Mouse (Mus musculus): Measurements from ENCODE around the gene Gm8300. TPM values are rescaled to one million over a fixed set of nuclear protein-coding genes. Genes with fewer than 3 reads are reported as not detected.
"Not testable (repeated sequence)": the region's sequence is repeated elsewhere in the genome, so short reads cannot be mapped to it uniquely, and the experiment has no call there.

Gene Gm8300
- polyA plus RNA-seq, 1 experiment from 2014 or later: not detected

DNA sequence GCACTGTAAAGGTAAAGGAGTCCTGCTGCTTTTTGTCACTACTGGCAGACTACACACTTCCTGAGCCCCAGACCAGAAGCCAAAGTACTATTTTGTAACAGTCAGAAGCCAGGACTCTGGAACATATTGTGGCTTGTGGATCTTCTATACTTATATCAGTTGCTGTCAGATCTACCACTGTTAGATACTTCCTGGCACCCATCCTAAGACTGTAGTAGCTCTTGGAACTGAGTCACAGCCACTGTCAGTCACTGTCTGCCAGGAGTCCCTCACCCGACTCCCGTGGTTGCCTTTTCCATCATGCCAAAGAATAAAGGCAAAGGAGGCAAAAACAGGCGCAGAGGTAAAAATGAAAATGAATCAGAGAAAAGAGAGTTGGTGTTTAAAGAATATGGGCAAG is 19.7 kb upstream of the Gm8300 start, which contains the start of gene Gm5788:
Gene Gm5788 (plus strand): TSS at position 301 of the 400 bp plus-strand sequence.
- H3K4me2 ChIP-seq (ENCODE audit: low read depth, low read length); H3K27ac ChIP-seq (ENCODE audit: low read length); H3K9ac ChIP-seq (ENCODE audit: low read length); H3K4me3 ChIP-seq (ENCODE audit: low read length); ATAC-seq (replicated peaks; ENCODE audit: extremely low read depth, insufficient read depth, low FRiP score); H3K36me3 ChIP-seq (ENCODE audit: control insufficient read depth, insufficient read depth); H3K9me3 ChIP-seq (replicated peaks; ENCODE audit: control insufficient read depth, low read length); H3K27me3 ChIP-seq (ENCODE audit: control insufficient read depth, insufficient read depth, low read length); H3K4me1 ChIP-seq (ENCODE audit: control insufficient read depth, insufficient read depth, low read length): not testable (repeated sequence)
- WGBS: 79% methylated on average over 3 of the region's 3 CpGs

DNA sequence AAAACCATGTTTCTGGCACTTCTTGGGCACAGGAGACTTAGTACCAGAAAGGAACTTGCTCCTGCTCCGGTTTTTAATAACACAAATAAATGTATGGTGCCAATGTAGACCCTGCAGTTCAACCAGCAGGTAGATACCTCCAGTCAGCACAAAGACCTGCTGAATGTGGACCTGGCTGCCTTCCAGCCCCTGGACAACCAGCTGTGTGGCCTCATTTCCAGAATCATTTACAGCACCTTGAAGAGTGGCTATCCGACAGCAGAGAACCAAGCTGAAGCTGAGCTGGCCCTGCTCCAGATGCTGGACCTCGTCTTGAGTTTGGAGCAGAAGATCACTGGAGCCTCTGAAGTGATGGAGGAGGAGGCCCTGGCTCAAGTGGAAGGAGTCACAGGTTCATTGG is 5.5 kb downstream of the Gm8300 start:
- not testable (repeated sequence) for ATAC-seq (replicated peaks; ENCODE audit: extremely low read depth, insufficient read depth, low FRiP score); H3K4me3 ChIP-seq (ENCODE audit: low read length); H3K27me3 ChIP-seq (ENCODE audit: control insufficient read depth, insufficient read depth, low read length); H3K9ac ChIP-seq (ENCODE audit: low read length); H3K4me2 ChIP-seq (ENCODE audit: low read depth, low read length); H3K27ac ChIP-seq (ENCODE audit: low read length); H3K9me3 ChIP-seq (replicated peaks; ENCODE audit: control insufficient read depth, low read length); H3K36me3 ChIP-seq (ENCODE audit: control insufficient read depth, insufficient read depth); H3K4me1 ChIP-seq (ENCODE audit: control insufficient read depth, insufficient read depth, low read length)
- 46% methylated on average over 3 of the region's 3 CpGs for WGBS

DNA sequence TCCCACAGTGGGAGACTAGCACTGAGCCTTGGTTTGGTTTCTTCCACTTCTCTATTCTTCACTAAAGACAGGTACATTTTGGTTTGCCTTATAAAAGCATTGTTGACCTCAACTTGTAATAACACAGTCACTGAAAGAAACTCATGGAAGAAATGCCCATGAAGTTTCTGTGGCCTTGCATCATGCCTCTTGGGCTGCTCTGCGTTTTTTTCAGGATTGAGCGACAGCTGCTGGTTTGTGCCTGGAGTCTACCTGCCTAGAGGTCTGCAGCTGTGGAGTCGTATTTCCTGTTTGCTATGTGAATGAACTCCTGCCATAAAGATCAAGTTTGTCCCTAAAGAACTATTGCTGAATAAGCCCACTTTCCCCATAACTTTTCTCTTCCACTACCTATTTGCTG is 29.8 kb downstream of the Gm8300 start:
- no peak overlapping the region for H3K4me2 ChIP-seq (ENCODE audit: low read depth, low read length)
- no peaks in the 10 kb centered on the region for H3K4me1 ChIP-seq (ENCODE audit: control insufficient read depth, insufficient read depth, low read length)
- H3K9me3 ChIP-seq (replicated peaks; ENCODE audit: control insufficient read depth, low read length): no peaks in the 10 kb centered on the region
- H3K27me3 ChIP-seq (ENCODE audit: control insufficient read depth, insufficient read depth, low read length): no peaks in the 10 kb centered on the region
- H3K4me3 ChIP-seq (ENCODE audit: low read length): no peak overlapping the region
- no peak overlapping the region for H3K9ac ChIP-seq (ENCODE audit: low read length)
- no peak overlapping the region for H3K27ac ChIP-seq (ENCODE audit: low read length)
- ATAC-seq (replicated peaks; ENCODE audit: extremely low read depth, insufficient read depth, low FRiP score): no peak
- 74% methylated on average over 3 of the region's 3 CpGs for WGBS
- no peaks in the 10 kb centered on the region for H3K36me3 ChIP-seq (ENCODE audit: control insufficient read depth, insufficient read depth)

DNA sequence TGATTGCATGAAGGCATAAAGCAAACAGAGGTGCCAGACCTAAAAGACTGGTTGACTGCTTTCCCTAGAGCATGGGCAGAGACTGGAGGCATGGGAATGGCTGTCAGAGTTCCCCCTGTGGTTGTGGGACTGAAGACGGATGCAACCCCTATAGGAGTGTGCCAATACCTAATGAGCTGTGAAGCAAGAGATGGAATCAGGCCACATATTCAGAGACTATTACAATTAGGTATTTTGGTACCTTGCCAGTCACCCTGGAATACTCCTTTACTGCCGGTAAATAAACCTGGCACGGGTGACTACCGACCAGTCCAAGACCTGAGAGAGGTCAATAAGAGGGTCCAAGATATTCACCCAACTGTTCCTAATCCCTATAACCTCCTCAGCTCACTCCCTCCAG is 36.5 kb downstream of the Gm8300 start:
- not testable (repeated sequence) for H3K9me3 ChIP-seq (replicated peaks; ENCODE audit: control insufficient read depth, low read length); H3K27ac ChIP-seq (ENCODE audit: low read length); H3K4me2 ChIP-seq (ENCODE audit: low read depth, low read length); ATAC-seq (replicated peaks; ENCODE audit: extremely low read depth, insufficient read depth, low FRiP score); H3K9ac ChIP-seq (ENCODE audit: low read length); H3K4me3 ChIP-seq (ENCODE audit: low read length); H3K27me3 ChIP-seq (ENCODE audit: control insufficient read depth, insufficient read depth, low read length); H3K4me1 ChIP-seq (ENCODE audit: control insufficient read depth, insufficient read depth, low read length); H3K36me3 ChIP-seq (ENCODE audit: control insufficient read depth, insufficient read depth)
- 88% methylated on average over 4 of the region's 4 CpGs for WGBS

Other genes starting within 250 kb of the Gm8300 start
- gene Vipas39, start 248.1 kb upstream of the Gm8300 start, polyA plus RNA-seq (2015; fragmentation: Nextera tagmentation; extraction: Ambion mirVana): 35.2 and 37.5 TPM in 2 replicates
- gene Ahsa1, start 247.8 kb upstream of the Gm8300 start, polyA plus RNA-seq (2015; fragmentation: Nextera tagmentation; extraction: Ambion mirVana): 185 and 191 TPM in 2 replicates
- gene Ism2, start 214.6 kb upstream of the Gm8300 start, polyA plus RNA-seq (2015; fragmentation: Nextera tagmentation; extraction: Ambion mirVana): 0.38 and 0.69 TPM in 2 replicates
- gene Sptlc2, start 126.0 kb upstream of the Gm8300 start, polyA plus RNA-seq (2015; fragmentation: Nextera tagmentation; extraction: Ambion mirVana): 68.0 and 69.8 TPM in 2 replicates
- gene Slirp, start 70.4 kb upstream of the Gm8300 start, polyA plus RNA-seq (2015; fragmentation: Nextera tagmentation; extraction: Ambion mirVana): 217 and 223 TPM in 2 replicates
- gene Alkbh1, start 70.3 kb upstream of the Gm8300 start, polyA plus RNA-seq (2015; fragmentation: Nextera tagmentation; extraction: Ambion mirVana): 33.9 and 37.5 TPM in 2 replicates
- 76.5 and 88.9 TPM in 2 replicates for gene Snw1, start 42.0 kb upstream of the Gm8300 start, polyA plus RNA-seq (2015; fragmentation: Nextera tagmentation; extraction: Ambion mirVana)
- not detected in 2 replicates for gene Gm5788, start 19.6 kb upstream of the Gm8300 start, polyA plus RNA-seq (2015; fragmentation: Nextera tagmentation; extraction: Ambion mirVana)
- not detected in 2 replicates for gene Oog1, start 88.4 kb downstream of the Gm8300 start, polyA plus RNA-seq (2015; fragmentation: Nextera tagmentation; extraction: Ambion mirVana)
- not detected in 2 replicates for gene Gm4027, start 104.6 kb downstream of the Gm8300 start, polyA plus RNA-seq (2015; fragmentation: Nextera tagmentation; extraction: Ambion mirVana)
- gene Gm16381, start 130.3 kb downstream of the Gm8300 start, polyA plus RNA-seq (2015; fragmentation: Nextera tagmentation; extraction: Ambion mirVana): not detected in 2 replicates